25 mouse cellular contexts compared by ENCODE assay signal in the genomic region with DNA sequence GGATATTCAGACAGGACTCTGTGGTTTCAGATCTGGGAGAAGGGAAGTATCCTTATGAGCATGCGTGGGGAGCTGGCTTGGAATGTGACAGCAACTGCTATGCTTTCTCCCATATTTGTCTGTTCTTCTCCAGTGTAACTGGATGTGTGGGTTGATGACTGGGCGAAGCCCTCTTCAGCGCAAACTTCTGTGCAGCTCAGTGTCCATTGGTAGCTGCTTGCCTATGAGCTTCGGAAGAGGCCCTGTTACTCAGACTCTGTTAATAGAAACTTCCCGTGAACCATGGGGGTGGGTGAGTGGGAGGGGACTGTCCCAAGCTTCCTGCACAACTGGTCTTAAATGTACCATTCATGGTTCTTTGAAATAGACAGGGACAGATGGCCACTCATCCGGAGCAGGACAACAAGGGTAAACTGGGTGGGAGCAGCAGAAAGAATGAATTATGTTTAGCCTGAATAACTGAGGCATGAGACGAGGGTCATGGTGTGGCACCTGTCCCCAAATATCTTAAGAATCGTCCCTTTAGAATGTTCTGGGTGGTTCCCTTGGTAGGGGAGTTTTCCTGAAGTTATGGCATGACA.
A peak's percentile ranks its signal among the peaks of the same experiment; 100 is the strongest.
DNase-seq lines count a peak whose midpoint lies in the region; ATAC-seq and TF ChIP-seq lines count a peak whose summit lies in the region.
"Had no signal": no experiment of that assay in that cellular context is flagged by ENCODE, and none has a peak within 500 bp of the region (broad histone marks: within the 10 kb centered on the region; RNA-seq: fewer than 3 reads in every experiment).

No protein-coding gene starts in this region.

- no peak overlapping the region for H3K27ac ChIP-seq in heart, embryonic 15.5 days
- no peak overlapping the region for H3K27ac ChIP-seq in forebrain, embryonic 10.5 days
- H3K27ac ChIP-seq: embryonic facial prominence, embryonic 15.5 days; forebrain, embryonic 15.5 days; heart, embryonic 13.5 days; hindbrain, embryonic 12.5 days; intestine, embryonic 15.5 days had no signal

- H3K36me3 ChIP-seq in heart, embryonic 15.5 days: no peaks in the 10 kb centered on the region
- H3K36me3 ChIP-seq in C2C12 (ENCODE audit: control insufficient read depth, insufficient read depth): no peaks in the 10 kb centered on the region
- no peaks in the 10 kb centered on the region for H3K36me3 ChIP-seq in forebrain, embryonic 10.5 days (replicated peaks)
- H3K36me3 ChIP-seq: embryonic facial prominence, embryonic 15.5 days; forebrain, embryonic 15.5 days; heart, embryonic 13.5 days; hindbrain, embryonic 12.5 days; intestine, embryonic 15.5 days had no signal

- H3K9ac ChIP-seq in heart, embryonic 15.5 days: no peak overlapping the region
- H3K9ac ChIP-seq: embryonic facial prominence, embryonic 15.5 days; forebrain, embryonic 15.5 days; heart, embryonic 13.5 days; hindbrain, embryonic 12.5 days; intestine, embryonic 15.5 days had no signal

- 0 out of 2 replicates have a peak, but pooled peaks have one; percentile 47 for ATAC-seq in heart, embryonic 15.5 days (replicated peaks; ENCODE audit: insufficient number of reproducible peaks, insufficient read depth, low FRiP score, low read depth)
- peak; percentile 64 for ATAC-seq in CD4-positive, CD25-positive, alpha-beta regulatory T cell, adult 4 months
- ATAC-seq: forebrain, embryonic 15.5 days; hindbrain, embryonic 16.5 days; intestine, embryonic 15.5 days; Patski had no signal

- no peaks in the 10 kb centered on the region for H3K79me2 ChIP-seq in C2C12 (ENCODE audit: control insufficient read depth, insufficient read depth)

- no peak overlapping the region for H3K4me3 ChIP-seq in heart, embryonic 15.5 days
- no peak overlapping the region for H3K4me3 ChIP-seq in C2C12 (ENCODE audit: insufficient read depth, poor library complexity, severe bottlenecking)
- H3K4me3 ChIP-seq in forebrain, embryonic 10.5 days: no peak overlapping the region
- H3K4me3 ChIP-seq: embryonic facial prominence, embryonic 15.5 days; erythroblast, embryonic 14.5 days; forebrain, embryonic 15.5 days; heart, embryonic 13.5 days; hindbrain, embryonic 12.5 days; intestine, embryonic 15.5 days had no signal

- TF ChIP-seq CTCF in C2C12 (IDR thresholded peaks at IDR 0.05; ENCODE audit: control insufficient read depth, insufficient read depth, insufficient read length): no peak

- WGBS in heart, embryonic 15.5 days: 72% methylated on average over 8 of the region's 8 CpGs
- 86% methylated on average over 8 of the region's 8 CpGs for WGBS in forebrain, embryonic 10.5 days

- no peak overlapping the region for H3K4me2 ChIP-seq in heart, embryonic 15.5 days
- H3K4me2 ChIP-seq: embryonic facial prominence, embryonic 15.5 days; forebrain, embryonic 15.5 days; heart, embryonic 13.5 days; hindbrain, embryonic 12.5 days; intestine, embryonic 15.5 days had no signal

- DNase-seq in heart, adult 11 months: no peak
- peak; percentile 51 for DNase-seq in induced T-regulatory cell, adult 2 months (ENCODE audit: low read depth)
- DNase-seq in urinary bladder, postnatal 25 days (ENCODE audit: low spot score): no peak
- DNase-seq in forebrain, embryonic 10.5 days (ENCODE audit: extremely low spot score, low spot score): no peak
- no peak for DNase-seq in ovary, postnatal 14 days (ENCODE audit: low spot score)
- DNase-seq: adrenal gland, adult 2 months; adrenal gland, postnatal 25 days; cerebellum, adult 11 months; cerebellum, adult 8-10 months; cerebellum, postnatal 14 days; embryo, embryonic 11 days; gastrocnemius, postnatal 25 days; heart, postnatal 10 days; heart, postnatal 4 days had no signal

- H3K4me1 ChIP-seq in heart, embryonic 15.5 days (replicated peaks): peaks cover 4% of the 10 kb centered on the region; the same call in 1 of the 2 replicates
- H3K4me1 ChIP-seq in forebrain, embryonic 10.5 days: 0 out of 2 replicates have a peak, but pooled peaks cover 3% of the 10 kb centered on the region

- no peaks in the 10 kb centered on the region for H3K9me3 ChIP-seq in heart, embryonic 15.5 days (replicated peaks)
- no peaks in the 10 kb centered on the region for H3K9me3 ChIP-seq in forebrain, embryonic 10.5 days
- H3K9me3 ChIP-seq: embryonic facial prominence, embryonic 15.5 days; forebrain, embryonic 15.5 days; heart, embryonic 13.5 days; hindbrain, embryonic 12.5 days; intestine, embryonic 15.5 days had no signal

- no peaks in the 10 kb centered on the region for H3K27me3 ChIP-seq in heart, embryonic 15.5 days
- H3K27me3 ChIP-seq in C2C12 (ENCODE audit: control insufficient read depth, insufficient read depth, insufficient read length): no peaks in the 10 kb centered on the region
- peaks cover 30% of the 10 kb centered on the region for H3K27me3 ChIP-seq in forebrain, embryonic 10.5 days (ENCODE audit: poor library complexity, severe bottlenecking)
- H3K27me3 ChIP-seq: forebrain, embryonic 15.5 days; intestine, embryonic 15.5 days; Patski had no signal

- no peak overlapping the region for H3ac ChIP-seq in C2C12 (ENCODE audit: control insufficient read depth, insufficient read length, low read depth)

- H3K79me3 ChIP-seq in C2C12 (ENCODE audit: low read depth): no peaks in the 10 kb centered on the region

TF ChIP-seq in C2C12, 6 proteins besides CTCF, POLR2A, EP300 and RAD21:
- TF ChIP-seq MAX (IDR thresholded peaks at IDR 0.05) (no peak), MYOD1 (IDR thresholded peaks at IDR 0.05; ENCODE audit: control insufficient read depth, insufficient read length, low read depth) (peak; percentile 87), USF1 (IDR thresholded peaks at IDR 0.05; ENCODE audit: low read depth) (no peak), MYOG (IDR thresholded peaks at IDR 0.05; ENCODE audit: control insufficient read depth, extremely low read depth, insufficient read length) (no peak), CEBPB (IDR thresholded peaks at IDR 0.05; ENCODE audit: low read depth) (no peak), FOSL1 (IDR thresholded peaks at IDR 0.05; ENCODE audit: insufficient read depth, low read length, poor library complexity, severe bottlenecking) (no peak)
